Mouse (Mus musculus): ENCODE results near the gene Ciapin1. TPM values are rescaled to one million over a fixed set of nuclear protein-coding genes. Genes with fewer than 3 reads are reported as not detected.
"Not testable (repeated sequence)": the region's sequence is repeated elsewhere in the genome, so short reads cannot be mapped to it uniquely, and the experiment has no call there.

Ciapin1 gene
- total RNA-seq, 2 experiments from 2014 or later, result 84.3 to 84.6 TPM

- peak; percentile 92 for DNase-seq
- intact Hi-C loops (cut with DNase I), result no loop called here
Observed at GRCm38 (mm10) chr8:94857346-94858173, 19.4 kb upstream of the Ciapin1 start, which contains the start of gene Polr2c. TSS of gene Polr2c (plus strand) at chr8:94857450.

GRCm38 (mm10) chr8:94857011-94857345 lies 18.8 kb upstream of the Ciapin1 start:
- intact Hi-C loops (cut with DNase I), result no loop called here
- DNase-seq, result no peak

GRCm38 (mm10) chr8:94854761-94855160 lies 16.6 kb upstream of the Ciapin1 start:
- DNase-seq; intact Hi-C loops (cut with DNase I): not testable (repeated sequence)

GRCm38 (mm10) chr8:94850049-94850448 lies 11.9 kb upstream of the Ciapin1 start:
- intact Hi-C loops (cut with DNase I), result no loop called here
- no peak for DNase-seq

DNA sequence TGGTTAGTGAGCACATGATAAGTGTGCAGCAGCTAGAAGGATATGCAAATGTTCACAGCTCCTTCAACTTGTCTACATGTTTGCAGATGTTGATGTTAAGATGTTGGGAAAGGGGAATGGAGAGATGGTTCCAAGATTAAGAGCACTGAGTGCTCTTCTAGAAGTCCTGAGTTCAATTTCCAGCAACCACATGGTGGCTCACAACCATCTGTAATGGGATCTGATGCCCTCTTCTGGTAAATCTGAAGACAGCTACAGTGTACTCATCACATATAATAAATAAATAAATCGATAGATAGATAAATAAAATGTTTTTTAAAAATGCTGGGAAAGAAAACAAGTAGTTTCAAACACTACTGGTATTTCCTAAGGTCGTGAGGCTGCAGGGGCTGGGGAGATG lies 3.0 kb upstream of the Ciapin1 start:
- intact Hi-C loops (cut with DNase I), result no loop called here
- no peak for DNase-seq

- intact Hi-C loops (cut with DNase I), result no loop called here
- DNase-seq, result peak; percentile 75
Observed at GRCm38 (mm10) chr8:94838600-94838999, 442 bp upstream of the Ciapin1 start.

DNA sequence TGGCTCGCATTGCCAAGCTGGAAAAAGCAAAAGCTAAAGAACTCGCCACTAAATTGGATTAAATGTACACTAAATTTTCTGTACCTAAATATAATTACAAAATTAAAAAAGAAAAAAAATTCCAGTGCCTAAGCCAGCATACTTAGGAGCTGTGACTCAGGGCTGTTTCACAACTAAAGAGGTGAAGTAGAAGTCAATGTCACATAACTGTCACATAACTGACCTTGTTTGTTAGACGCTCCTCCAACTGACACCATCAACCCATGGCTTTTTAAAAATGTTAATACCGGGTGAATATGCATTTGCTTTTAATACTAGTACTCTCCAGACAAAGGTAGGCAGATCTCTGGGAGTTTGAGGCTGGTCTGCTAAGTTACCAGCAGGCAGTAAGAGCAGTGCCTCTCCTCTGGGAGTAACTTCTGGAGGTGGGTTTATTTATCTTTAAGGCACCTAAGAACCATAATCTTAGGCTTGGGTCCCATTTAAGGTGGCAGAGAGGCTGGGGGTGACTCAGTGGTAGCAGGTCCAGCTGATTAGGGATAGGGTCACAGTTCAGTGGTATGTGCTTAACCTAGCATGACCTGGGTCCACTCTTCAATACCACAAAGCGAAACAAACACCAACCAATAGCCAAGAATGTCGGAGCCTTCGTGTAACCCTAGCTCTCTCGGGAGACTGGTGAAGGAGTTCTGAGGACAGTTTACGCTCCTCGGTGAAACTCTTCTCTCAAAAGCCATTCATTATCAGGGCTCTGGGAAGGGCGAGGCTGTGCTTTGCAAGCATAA lies 1.5 kb downstream of the Ciapin1 start:
- intact Hi-C loops (cut with DNase I), result no loop called here
- no peak for DNase-seq

- intact Hi-C loops (cut with DNase I); DNase-seq: not testable (repeated sequence)
Observed at GRCm38 (mm10) chr8:94835751-94836150, 2.4 kb downstream of the Ciapin1 start.

GRCm38 (mm10) chr8:94833901-94834405 lies 4.2 kb downstream of the Ciapin1 start:
- DNase-seq, result not testable (repeated sequence)

GRCm38 (mm10) chr8:94828284-94828683 lies 9.9 kb downstream of the Ciapin1 start:
- DNase-seq, result no peak
- intact Hi-C loops (cut with DNase I), result no loop called here

More at GRCm38 (mm10) chr8:94833901-94834405, 4.2 kb downstream of the Ciapin1 start:
- intact Hi-C loops (cut with DNase I), result not testable (repeated sequence)

DNA sequence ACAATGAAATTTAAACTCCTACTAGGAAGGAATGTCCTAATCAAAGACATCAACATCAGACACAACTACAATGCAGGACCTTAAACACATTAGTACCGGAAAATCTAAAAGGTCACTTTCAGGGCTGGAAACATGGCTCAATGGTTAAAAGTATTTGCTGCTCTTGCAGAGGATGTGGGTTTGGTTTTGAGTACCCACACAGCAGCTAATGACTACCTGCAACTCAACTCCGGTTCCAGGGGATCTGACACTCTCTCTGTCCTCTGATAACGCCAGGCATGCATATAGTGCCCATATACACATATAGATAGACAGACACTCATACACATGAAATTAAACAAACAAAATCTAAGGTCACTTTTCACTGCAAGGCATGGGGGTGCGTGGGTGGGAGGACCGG lies 11.9 kb downstream of the Ciapin1 start:
- DNase-seq, result no peak

GRCm38 (mm10) chr8:94825170-94825569 lies 13.0 kb downstream of the Ciapin1 start:
- intact Hi-C loops (cut with DNase I), result no loop called here
- DNase-seq, result no peak

More for the DNA sequence above, 11.9 kb downstream of the Ciapin1 start:
- intact Hi-C loops (cut with DNase I), result no loop called here

DNA sequence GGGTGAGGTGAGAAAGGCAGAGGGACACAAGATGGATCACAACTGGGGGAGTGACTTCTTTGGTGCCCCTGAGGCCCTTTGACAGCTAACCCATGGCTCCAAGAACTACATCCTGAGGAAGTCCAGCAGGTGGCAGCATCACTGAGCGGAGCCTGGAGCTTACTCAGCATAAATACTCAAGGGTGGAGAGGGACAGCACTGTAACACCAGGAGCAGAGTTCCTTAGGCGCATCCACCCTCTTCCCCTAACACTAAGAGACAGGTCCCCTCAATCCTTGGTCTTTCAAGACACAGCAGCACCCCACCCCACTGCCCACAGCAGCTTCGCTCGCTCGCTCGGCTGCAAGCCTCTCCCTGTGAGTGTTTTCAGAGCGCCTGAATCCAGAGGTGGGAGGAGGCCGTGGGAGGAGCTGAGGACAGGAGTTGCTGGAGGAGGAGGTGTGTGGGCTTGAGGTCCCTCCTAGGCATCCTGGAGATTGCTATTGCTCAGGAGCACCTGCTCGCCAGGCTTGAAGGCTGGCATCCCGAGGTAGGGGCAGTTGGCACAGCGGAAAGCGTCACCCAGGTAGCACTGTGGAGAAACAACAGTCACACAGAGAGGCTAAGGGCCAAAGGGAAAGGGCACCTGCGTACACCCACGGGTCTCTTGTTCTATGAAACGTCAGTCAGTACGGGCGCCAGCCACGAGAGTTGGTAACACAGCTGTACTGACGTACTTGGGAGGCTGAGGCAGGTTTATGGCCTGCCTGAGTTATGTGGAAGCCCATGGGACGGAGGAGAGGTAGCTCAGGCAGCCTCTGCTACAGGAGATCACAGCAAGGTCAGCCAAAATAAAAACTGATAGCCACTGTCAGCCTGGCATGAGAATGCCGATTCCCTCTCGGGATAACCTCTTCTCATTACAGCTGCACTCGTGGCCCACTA lies 15.3 kb downstream of the Ciapin1 start:
- DNase-seq, result peak; percentile 54
- intact Hi-C loops (cut with DNase I), result no loop called here

DNA sequence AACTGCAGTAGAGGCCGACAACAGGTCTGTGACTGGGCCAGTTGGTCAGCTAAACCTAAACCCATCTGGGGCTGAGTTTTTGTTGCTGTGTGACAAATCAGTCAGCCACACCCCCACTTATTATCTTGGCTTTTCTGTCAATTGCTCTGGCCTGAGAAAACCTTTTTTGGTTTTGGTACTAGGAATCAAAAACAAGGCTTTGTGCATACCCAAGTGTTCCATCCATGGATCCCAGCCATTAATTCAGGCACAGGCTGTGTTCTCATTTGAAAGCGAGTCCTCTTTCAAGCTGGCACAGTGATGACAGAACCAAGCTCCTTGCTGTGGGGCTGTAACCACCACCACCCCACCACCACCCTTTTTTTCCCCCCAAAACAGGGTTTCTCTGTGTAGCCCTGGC lies 16.8 kb downstream of the Ciapin1 start:
- intact Hi-C loops (cut with DNase I), result no loop called here
- DNase-seq, result no peak

DNA sequence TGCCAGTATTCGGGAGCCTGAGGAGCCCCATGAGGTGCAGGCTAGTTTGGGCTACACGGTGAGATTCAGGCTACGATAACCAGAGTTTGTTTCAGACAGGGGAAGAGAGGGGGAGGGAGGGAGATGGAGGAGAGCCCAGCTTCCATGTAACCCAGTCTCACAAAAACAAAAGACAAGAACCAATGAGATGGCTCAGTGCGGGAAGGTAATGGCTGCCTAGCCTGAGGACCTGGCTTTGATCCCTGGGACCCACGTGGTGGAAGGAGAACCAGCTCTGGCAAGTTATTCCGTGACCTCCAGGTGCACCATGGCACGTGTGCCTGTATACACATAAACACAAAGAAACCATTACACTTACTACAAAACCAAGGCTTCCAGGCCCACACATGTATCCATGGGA lies 17.6 kb downstream of the Ciapin1 start:
- intact Hi-C loops (cut with DNase I), result no loop called here
- no peak for DNase-seq

DNA sequence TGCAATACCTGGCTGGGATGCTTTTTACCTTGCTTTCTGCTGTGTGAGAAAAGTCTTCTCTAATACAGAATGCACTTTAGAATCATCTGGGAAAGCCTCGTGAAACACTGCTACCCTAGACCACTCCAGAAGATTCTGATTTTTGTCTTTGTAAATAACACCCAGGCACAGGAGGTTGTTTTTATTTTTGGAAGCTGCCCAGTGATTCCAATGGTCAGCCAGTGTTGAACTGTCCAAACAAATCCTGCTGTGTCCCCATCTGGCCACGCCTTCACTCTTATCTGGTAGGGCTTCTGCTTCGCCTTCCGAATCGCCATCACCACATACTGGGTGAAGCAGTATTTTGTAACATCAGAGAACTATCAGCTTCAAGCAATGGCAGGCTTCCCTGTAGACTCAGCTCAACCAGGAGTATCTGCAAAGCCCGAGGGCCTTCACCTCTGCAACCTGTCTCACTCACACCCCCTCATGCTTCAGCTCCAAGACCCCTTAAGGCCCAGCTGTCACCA lies 18.4 kb downstream of the Ciapin1 start:
- intact Hi-C loops (cut with DNase I), result no loop called here
- no peak for DNase-seq

GRCm38 (mm10) chr8:94817933-94818332 lies 20.2 kb downstream of the Ciapin1 start:
- intact Hi-C loops (cut with DNase I), result no loop called here
- DNase-seq, result no peak

- DNase-seq, result peak; percentile 27
- intact Hi-C loops (cut with DNase I), result no loop called here
Observed at GRCm38 (mm10) chr8:94814556-94814955, 23.6 kb downstream of the Ciapin1 start.

- intact Hi-C loops (cut with DNase I), result loop anchor here (2.0 kb wide), 1 partner anchor 108 kb away; no protein-coding TSS in a partner anchor
- peak; percentile 86 for DNase-seq
Observed at GRCm38 (mm10) chr8:94812645-94813098, 25.5 kb downstream of the Ciapin1 start.

GRCm38 (mm10) chr8:94811654-94812053 lies 26.5 kb downstream of the Ciapin1 start:
- intact Hi-C loops (cut with DNase I), result loop anchor here (2.0 kb wide), 1 partner anchor 107 kb away; no protein-coding TSS in a partner anchor
- no peak for DNase-seq

Data from left cerebral cortex, postnatal 4 days (tissue).